Mouse (Mus musculus): ENCODE data around the gene Sfxn5. TPM values are rescaled to one million over a fixed set of nuclear protein-coding genes. Genes with fewer than 3 reads are reported as not detected.

Sfxn5 gene
- polyA plus RNA-seq, 1 experiment from 2014 or later, result 3.3 TPM

DNA sequence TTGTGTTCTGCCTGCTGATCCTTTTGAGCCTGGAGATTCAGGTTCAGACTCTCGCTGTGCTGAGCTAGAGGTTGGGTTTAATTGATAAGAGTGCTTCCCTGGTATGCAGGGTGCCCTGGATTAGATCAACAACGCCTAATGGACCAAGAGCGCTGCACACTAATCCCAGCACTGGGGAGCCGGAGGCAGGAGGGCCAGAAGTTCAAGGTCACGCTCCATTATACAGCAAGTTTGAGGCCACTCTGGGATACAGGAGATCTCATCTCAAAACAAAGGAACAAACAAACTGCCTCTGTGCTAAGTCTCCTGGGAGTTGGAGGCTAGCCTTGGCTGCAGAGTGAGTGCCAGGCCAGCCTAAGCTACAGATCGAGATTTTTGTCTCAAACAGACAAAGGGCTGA lies 77.6 kb downstream of the Sfxn5 start:
- H3K9me3 ChIP-seq (ENCODE audit: low read length), result no peaks in the 10 kb centered on the region
- TF ChIP-seq CTCF (IDR thresholded peaks at IDR 0.05; ENCODE audit: low read depth) (no peak), EP300 (IDR thresholded peaks at IDR 0.05; ENCODE audit: low read depth) (no peak)

GRCm38 (mm10) chr6:85253994-85254541 lies 79.2 kb downstream of the Sfxn5 start:
- no peak for ATAC-seq
- Histone ChIP-seq H3K4me2 (ENCODE audit: low read depth, low read length) (no peak overlapping the region), H3K4me3 (ENCODE audit: low read depth, low read length) (no peak overlapping the region), H3K9me3 (ENCODE audit: low read length) (no peaks in the 10 kb centered on the region), H3K27ac (ENCODE audit: low read depth) (no peak overlapping the region), H3K27me3 (ENCODE audit: insufficient read depth, low read length) (no peaks in the 10 kb centered on the region), H3K9ac (replicated peaks) (no peak overlapping the region), H3K36me3 (replicated peaks; ENCODE audit: insufficient read depth, low read length) (no peaks in the 10 kb centered on the region), H3K4me1 (ENCODE audit: insufficient read depth) (no peaks in the 10 kb centered on the region)
- DNase-seq, result no peak
- TF ChIP-seq EP300 (IDR thresholded peaks at IDR 0.05; ENCODE audit: low read depth), result no peak
- no peak for TF ChIP-seq CTCF (IDR thresholded peaks at IDR 0.05; ENCODE audit: low read depth)
- WGBS (ENCODE audit: insufficient replicate concordance), result 59% methylated on average over 7 of the region's 7 CpGs

More for the DNA sequence above, 77.6 kb downstream of the Sfxn5 start:
- Histone ChIP-seq H3K36me3 (replicated peaks; ENCODE audit: insufficient read depth, low read length) (no peaks in the 10 kb centered on the region), H3K4me2 (ENCODE audit: low read depth, low read length) (no peak overlapping the region), H3K4me3 (ENCODE audit: low read depth, low read length) (no peak overlapping the region), H3K27me3 (ENCODE audit: insufficient read depth, low read length) (no peaks in the 10 kb centered on the region), H3K27ac (ENCODE audit: low read depth) (no peak overlapping the region), H3K4me1 (ENCODE audit: insufficient read depth) (no peaks in the 10 kb centered on the region), H3K9ac (replicated peaks) (no peak overlapping the region)
- DNase-seq (no peak), ATAC-seq (no peak)
- WGBS (ENCODE audit: insufficient replicate concordance), result 75% methylated on average over 6 of the region's 6 CpGs

- Histone ChIP-seq H3K9me3 (ENCODE audit: low read length) (no peaks in the 10 kb centered on the region), H3K36me3 (replicated peaks; ENCODE audit: insufficient read depth, low read length) (no peaks in the 10 kb centered on the region), H3K4me1 (ENCODE audit: insufficient read depth) (no peaks in the 10 kb centered on the region), H3K4me3 (ENCODE audit: low read depth, low read length) (no peak overlapping the region), H3K27ac (ENCODE audit: low read depth) (no peak overlapping the region), H3K4me2 (ENCODE audit: low read depth, low read length) (no peak overlapping the region), H3K9ac (replicated peaks) (no peak overlapping the region), H3K27me3 (ENCODE audit: insufficient read depth, low read length) (no peaks in the 10 kb centered on the region)
- no peak for ATAC-seq
- no peak for DNase-seq
- no peak for TF ChIP-seq EP300 (IDR thresholded peaks at IDR 0.05; ENCODE audit: low read depth)
- TF ChIP-seq CTCF (IDR thresholded peaks at IDR 0.05; ENCODE audit: low read depth), result 0 out of 2 replicates have a peak, but pooled peaks have one; percentile 10
- WGBS (ENCODE audit: insufficient replicate concordance), result 54% methylated on average over 3 of the region's 3 CpGs
These were observed 79.9 kb downstream of the Sfxn5 start for GRCm38 (mm10) chr6:85253275-85253674.

DNA sequence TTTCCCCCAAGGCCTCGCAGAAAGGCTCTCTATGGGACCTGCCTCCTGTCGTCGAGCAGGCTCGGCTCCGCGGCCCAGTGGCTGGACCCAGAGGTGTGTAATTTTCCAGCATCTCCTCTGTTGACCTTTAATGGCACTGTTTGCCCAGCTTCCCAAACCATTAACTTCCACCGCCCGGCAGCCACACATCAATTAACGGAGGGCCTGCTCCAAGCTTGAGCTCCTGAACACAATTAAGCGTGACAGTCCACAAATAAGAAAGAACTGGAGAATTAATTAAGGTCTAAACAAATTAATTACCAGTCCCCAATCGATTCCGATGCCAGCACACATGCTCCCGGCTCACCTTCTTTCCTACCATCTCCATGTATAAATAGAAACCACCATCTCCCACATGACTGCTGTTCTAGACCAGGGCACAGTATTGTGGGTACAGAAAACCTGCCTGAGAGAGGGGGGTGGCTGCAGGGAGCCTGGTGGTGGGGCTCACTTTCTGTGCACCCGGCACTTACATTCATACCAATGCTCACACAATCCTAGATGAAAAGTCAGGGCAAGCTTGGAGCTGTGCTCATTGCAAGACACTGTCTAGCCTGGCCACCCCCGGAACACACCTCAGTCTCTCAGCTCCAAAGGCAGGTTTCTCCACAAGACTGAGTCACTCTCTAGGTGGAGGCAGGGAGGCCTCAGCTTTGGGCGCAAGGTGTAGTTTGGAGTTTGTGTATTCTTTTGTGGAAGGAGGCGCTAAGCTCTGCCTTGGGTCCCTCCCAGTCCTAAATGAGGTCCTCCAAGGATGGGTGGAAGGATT lies 80.8 kb downstream of the Sfxn5 start:
- Histone ChIP-seq H3K27me3 (ENCODE audit: insufficient read depth, low read length) (no peaks in the 10 kb centered on the region), H3K9ac (replicated peaks) (no peak overlapping the region), H3K36me3 (replicated peaks; ENCODE audit: insufficient read depth, low read length) (no peaks in the 10 kb centered on the region), H3K9me3 (ENCODE audit: low read length) (no peaks in the 10 kb centered on the region), H3K4me3 (ENCODE audit: low read depth, low read length) (no peak overlapping the region), H3K27ac (ENCODE audit: low read depth) (no peak overlapping the region), H3K4me2 (ENCODE audit: low read depth, low read length) (no peak overlapping the region), H3K4me1 (ENCODE audit: insufficient read depth) (no peaks in the 10 kb centered on the region)
- ATAC-seq (no peak), DNase-seq (no peak)
- 84% methylated on average over 17 of the region's 17 CpGs for WGBS (ENCODE audit: insufficient replicate concordance)
- TF ChIP-seq EP300 (IDR thresholded peaks at IDR 0.05; ENCODE audit: low read depth), result no peak
- no peak for TF ChIP-seq CTCF (IDR thresholded peaks at IDR 0.05; ENCODE audit: low read depth)

DNA sequence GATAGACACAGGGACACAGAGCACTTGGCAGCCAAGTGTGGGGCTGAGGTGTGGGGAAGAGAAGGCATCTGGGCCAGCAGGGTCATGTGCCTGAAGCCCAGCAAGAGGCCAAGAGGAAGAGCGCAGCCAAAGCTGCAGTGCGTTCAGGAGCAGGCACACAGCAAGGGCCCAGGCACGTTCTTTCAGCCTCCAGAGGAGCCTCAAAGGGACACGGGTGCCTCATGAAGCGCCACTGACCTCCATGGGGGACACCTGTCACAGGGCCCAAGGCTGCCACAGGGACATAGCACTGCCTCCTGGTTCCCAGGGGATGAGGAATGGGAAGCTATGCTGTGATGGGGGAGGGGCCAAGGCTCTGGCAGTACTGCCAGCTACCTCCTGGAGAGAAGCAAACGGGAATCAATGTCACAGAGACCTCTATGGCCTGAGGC lies 82.4 kb downstream of the Sfxn5 start:
- no peak overlapping the region for H3K4me2 ChIP-seq (ENCODE audit: low read depth, low read length)
- DNase-seq, result no peak
- 60% methylated on average over 6 of the region's 6 CpGs for WGBS (ENCODE audit: insufficient replicate concordance)

GRCm38 (mm10) chr6:85249821-85250220 lies 83.4 kb downstream of the Sfxn5 start:
- Histone ChIP-seq H3K27ac (ENCODE audit: low read depth) (no peak overlapping the region), H3K36me3 (replicated peaks; ENCODE audit: insufficient read depth, low read length) (no peaks in the 10 kb centered on the region), H3K27me3 (ENCODE audit: insufficient read depth, low read length) (no peaks in the 10 kb centered on the region), H3K4me2 (ENCODE audit: low read depth, low read length) (no peak overlapping the region), H3K9ac (replicated peaks) (no peak overlapping the region), H3K4me3 (ENCODE audit: low read depth, low read length) (no peak overlapping the region), H3K9me3 (ENCODE audit: low read length) (no peaks in the 10 kb centered on the region), H3K4me1 (ENCODE audit: insufficient read depth) (no peaks in the 10 kb centered on the region)
- DNase-seq, result no peak
- TF ChIP-seq CTCF (IDR thresholded peaks at IDR 0.05; ENCODE audit: low read depth) (no peak), EP300 (IDR thresholded peaks at IDR 0.05; ENCODE audit: low read depth) (no peak)
- ATAC-seq, result no peak
- WGBS (ENCODE audit: insufficient replicate concordance), result 78% methylated on average over 9 of the region's 9 CpGs

More for the DNA sequence above, 82.4 kb downstream of the Sfxn5 start:
- Histone ChIP-seq H3K4me1 (ENCODE audit: insufficient read depth) (no peaks in the 10 kb centered on the region), H3K9ac (replicated peaks) (no peak overlapping the region), H3K4me3 (ENCODE audit: low read depth, low read length) (no peak overlapping the region), H3K36me3 (replicated peaks; ENCODE audit: insufficient read depth, low read length) (no peaks in the 10 kb centered on the region), H3K9me3 (ENCODE audit: low read length) (no peaks in the 10 kb centered on the region), H3K27me3 (ENCODE audit: insufficient read depth, low read length) (no peaks in the 10 kb centered on the region), H3K27ac (ENCODE audit: low read depth) (no peak overlapping the region)
- no peak for ATAC-seq
- TF ChIP-seq EP300 (IDR thresholded peaks at IDR 0.05; ENCODE audit: low read depth) (no peak), CTCF (IDR thresholded peaks at IDR 0.05; ENCODE audit: low read depth) (no peak)
